19 mouse cellular contexts compared by ENCODE assay signal in genomic region chr7:142956018-142956417, GRCm38 (mm10). TPM values are rescaled to one million over a fixed set of nuclear protein-coding genes. Genes with fewer than 3 reads are reported as not detected.
A peak's percentile ranks its signal among the peaks of the same experiment; 100 is the strongest.
DNase-seq lines count a peak whose midpoint lies in the region; ATAC-seq lines count a peak whose summit lies in the region.
"Had no signal": no experiment of that assay in that cellular context is flagged by ENCODE, and none has a peak within 500 bp of the region (broad histone marks: within the 10 kb centered on the region; RNA-seq: fewer than 3 reads in every experiment).

No protein-coding gene starts in this region.

- no peaks in the 10 kb centered on the region for H3K36me3 ChIP-seq in stomach, embryonic 15.5 days
- no peaks in the 10 kb centered on the region for H3K36me3 ChIP-seq in midbrain, embryonic 14.5 days (ENCODE audit: control insufficient read depth, insufficient read depth, low read length)
- H3K36me3 ChIP-seq: forebrain, embryonic 15.5 days; heart, embryonic 15.5 days; hindbrain, embryonic 13.5 days had no signal

- DNase-seq in kidney, postnatal 10 days: peak; percentile 16
- DNase-seq in kidney, adult 18-20 months: no peak
- peak; percentile 61 for DNase-seq in urinary bladder, postnatal 14 days (ENCODE audit: low spot score)
- no peak for DNase-seq in urinary bladder, adult 2 months (ENCODE audit: low spot score)
- DNase-seq in urinary bladder, postnatal 36 days (ENCODE audit: low spot score in 2 of 2): peak; percentile 30 to 43
- no peak for DNase-seq in midbrain, embryonic 14.5 days
- DNase-seq: adrenal gland, adult 2 months; adrenal gland, postnatal 25 days; cerebellum, adult 18-20 months; cerebellum, adult 9-11 months; cerebellum, postnatal 36 days; gastrocnemius, postnatal 14 days; heart, adult 2 months; heart, postnatal 14 days had no signal

- H3K4me1 ChIP-seq in stomach, embryonic 15.5 days: no peaks in the 10 kb centered on the region
- 0 out of 2 replicates have a peak, but pooled peaks cover 5% of the 10 kb centered on the region for H3K4me1 ChIP-seq in midbrain, embryonic 14.5 days (ENCODE audit: control insufficient read depth, insufficient read depth, low read length)
- H3K4me1 ChIP-seq: forebrain, embryonic 15.5 days; heart, embryonic 15.5 days had no signal

- no peaks in the 10 kb centered on the region for H3K27me3 ChIP-seq in stomach, embryonic 15.5 days (replicated peaks)
- no peaks in the 10 kb centered on the region for H3K27me3 ChIP-seq in midbrain, embryonic 14.5 days (ENCODE audit: control insufficient read depth, insufficient read depth, low read length)
- H3K27me3 ChIP-seq: forebrain, embryonic 15.5 days; hindbrain, embryonic 13.5 days had no signal

- H3K27ac ChIP-seq in stomach, embryonic 15.5 days: no peak overlapping the region
- H3K27ac ChIP-seq in midbrain, embryonic 14.5 days (replicated peaks; ENCODE audit: low read depth, low read length): no peak overlapping the region
- H3K27ac ChIP-seq: forebrain, embryonic 15.5 days; heart, adult 2 months; heart, embryonic 15.5 days; hindbrain, embryonic 13.5 days had no signal

- no peak overlapping the region for H3K4me3 ChIP-seq in stomach, embryonic 15.5 days (replicated peaks)
- no peak overlapping the region for H3K4me3 ChIP-seq in midbrain, embryonic 14.5 days (replicated peaks; ENCODE audit: low read depth, low read length)
- H3K4me3 ChIP-seq: forebrain, embryonic 15.5 days; heart, adult 2 months; heart, embryonic 15.5 days; hindbrain, embryonic 13.5 days had no signal

- ATAC-seq in stomach, embryonic 15.5 days (ENCODE audit: insufficient read depth, low FRiP score, low read depth): peak; percentile 43; the same call in 1 of the 2 replicates
- ATAC-seq in midbrain, embryonic 14.5 days (ENCODE audit: low FRiP score, low TSS enrichment): no peak
- ATAC-seq: forebrain, embryonic 15.5 days had no signal

- WGBS in stomach, embryonic 15.5 days: 70% methylated on average over 2 of the region's 2 CpGs
- WGBS in midbrain, embryonic 14.5 days: 73% methylated on average over 2 of the region's 2 CpGs

- H3K9me3 ChIP-seq in stomach, embryonic 15.5 days: no peaks in the 10 kb centered on the region
- no peaks in the 10 kb centered on the region for H3K9me3 ChIP-seq in midbrain, embryonic 14.5 days (ENCODE audit: control insufficient read depth, low read length)
- H3K9me3 ChIP-seq: forebrain, embryonic 15.5 days; heart, embryonic 15.5 days; hindbrain, embryonic 13.5 days had no signal

- H3K4me2 ChIP-seq in stomach, embryonic 15.5 days: no peak overlapping the region
- no peak overlapping the region for H3K4me2 ChIP-seq in midbrain, embryonic 14.5 days (ENCODE audit: low read length)
- H3K4me2 ChIP-seq: forebrain, embryonic 15.5 days; heart, embryonic 11.5 days; heart, embryonic 15.5 days; hindbrain, embryonic 13.5 days had no signal

- no peak overlapping the region for H3K9ac ChIP-seq in stomach, embryonic 15.5 days
- H3K9ac ChIP-seq in midbrain, embryonic 14.5 days (replicated peaks; ENCODE audit: low read length): no peak overlapping the region
- H3K9ac ChIP-seq: forebrain, embryonic 15.5 days; heart, embryonic 15.5 days; hindbrain, embryonic 13.5 days had no signal

RNA-seq across cellular contexts. Expression of gene Ascl2, which starts 13.0 kb away (rescaled TPM):
- polyA plus RNA-seq in urinary bladder, adult 2 months (2012; rRNA removed): 2.4 and 2.7 TPM in 2 replicates
- polyA plus RNA-seq in stomach, embryonic 15.5 days (2015; fragmentation: Nextera tagmentation; extraction: Ambion mirVana): 5.5 and 6.1 TPM in 2 replicates
- polyA plus RNA-seq in midbrain, embryonic 14.5 days (2014; fragmentation: Nextera tagmentation; extraction: Ambion mirVana): 0.47 and 0.61 TPM in 2 replicates

RNA-seq across cellular contexts. Expression of gene Th, which starts 25.1 kb away (rescaled TPM):
- 0.15 and 0.59 TPM in 2 replicates for polyA plus RNA-seq in urinary bladder, adult 2 months (2012; rRNA removed)
- 3.4 and 5.7 TPM in 2 replicates for polyA plus RNA-seq in stomach, embryonic 15.5 days (2015; fragmentation: Nextera tagmentation; extraction: Ambion mirVana)
- polyA plus RNA-seq in midbrain, embryonic 14.5 days (2014; fragmentation: Nextera tagmentation; extraction: Ambion mirVana): 25.9 and 34.2 TPM in 2 replicates

RNA-seq across cellular contexts. Expression of gene Tspan32, which starts 48.8 kb away (rescaled TPM):
- polyA plus RNA-seq in urinary bladder, adult 2 months (2012; rRNA removed): 1.9 and 2.8 TPM in 2 replicates
- 3.6 and 7.3 TPM in 2 replicates for polyA plus RNA-seq in stomach, embryonic 15.5 days (2015; fragmentation: Nextera tagmentation; extraction: Ambion mirVana)
- 0.27 and 0.57 TPM in 2 replicates for polyA plus RNA-seq in midbrain, embryonic 14.5 days (2014; fragmentation: Nextera tagmentation; extraction: Ambion mirVana)

Comparison
In these comparisons a context has a peak if more than half of its experiments do, and no peak if none do; other contexts are left out.
1. DNase-seq: peak in kidney, postnatal 10 days (single experiment), urinary bladder, postnatal 14 days (single experiment) and urinary bladder, postnatal 36 days (2 of 2); none in kidney, adult 18-20 months (single experiment), urinary bladder, adult 2 months (single experiment) and midbrain, embryonic 14.5 days (single experiment).